Mouse (Mus musculus): ENCODE measurements around the gene Spg21. TPM values are rescaled to one million over a fixed set of nuclear protein-coding genes. Genes with fewer than 3 reads are reported as not detected.
A peak's percentile ranks its signal among the peaks of the same experiment; 100 is the strongest.

Gene Spg21
- polyA plus RNA-seq, 1 experiment from 2014 or later = 116 TPM

DNA sequence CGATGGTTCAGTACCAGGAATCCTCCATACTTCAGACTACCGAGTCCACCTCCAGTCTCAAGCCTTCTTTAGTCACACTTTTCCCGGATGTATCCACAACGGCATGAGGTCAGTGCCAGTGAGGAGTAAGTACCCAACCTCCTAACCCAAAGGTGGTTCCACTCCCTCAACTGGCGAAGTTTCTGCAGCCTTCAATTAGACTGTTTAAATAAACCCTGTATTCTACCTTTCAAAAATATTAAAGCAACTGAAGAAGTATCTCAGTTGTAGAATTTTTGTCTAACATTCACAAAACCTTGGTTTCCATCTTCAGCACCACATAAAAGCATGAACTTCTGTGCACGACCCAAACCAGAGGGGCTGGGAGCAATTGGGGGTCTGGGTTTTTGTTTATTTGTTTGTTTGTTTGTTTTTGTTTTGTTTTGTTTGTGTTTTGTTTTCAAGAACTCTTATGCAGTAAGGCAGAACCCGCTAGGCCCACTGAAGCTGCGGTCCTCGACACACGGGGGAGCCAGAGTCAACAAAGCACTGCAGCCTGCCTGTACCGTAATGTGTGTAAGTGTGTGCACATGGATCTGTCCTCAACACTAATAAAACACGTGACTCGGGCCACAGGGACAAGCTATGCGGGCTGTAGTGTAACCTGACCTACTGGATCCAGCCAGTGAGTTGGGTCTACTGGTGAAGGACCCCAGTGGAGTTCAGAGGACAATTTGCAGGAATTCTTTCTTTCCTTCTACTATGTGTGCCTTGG, 63.0 kb downstream of the Spg21 start:
- H3K27ac ChIP-seq (ENCODE audit: low read depth, low read length) = no peak overlapping the region
- WGBS = 25% methylated on average over 14 of the region's 14 CpGs

GRCm38 (mm10) chr9:65525445-65526195, 64.9 kb downstream of the Spg21 start:
- Histone ChIP-seq H3K9ac (ENCODE audit: low read depth, low read length) (no peak overlapping the region), H3K27ac (ENCODE audit: low read depth, low read length) (no peak overlapping the region), H3K9me3 (ENCODE audit: control insufficient read depth, low read length) (no peaks in the 10 kb centered on the region), H3K27me3 (ENCODE audit: control insufficient read depth, insufficient read depth, low read length) (no peaks in the 10 kb centered on the region), H3K4me1 (ENCODE audit: control insufficient read depth, insufficient read depth, low read length) (no peaks in the 10 kb centered on the region), H3K4me2 (replicated peaks; ENCODE audit: low read depth, low read length) (no peak overlapping the region), H3K4me3 (ENCODE audit: low read length) (no peak overlapping the region), H3K36me3 (ENCODE audit: control insufficient read depth, insufficient read depth, low read length) (no peaks in the 10 kb centered on the region)
- ATAC-seq (ENCODE audit: low FRiP score, low TSS enrichment) = no peak
- WGBS = 84% methylated on average over 10 of the region's 10 CpGs

More for the DNA sequence above, 63.0 kb downstream of the Spg21 start:
- no peaks in the 10 kb centered on the region for H3K36me3 ChIP-seq (ENCODE audit: control insufficient read depth, insufficient read depth, low read length)
- H3K4me1 ChIP-seq (ENCODE audit: control insufficient read depth, insufficient read depth, low read length) = no peaks in the 10 kb centered on the region
- no peak overlapping the region for H3K4me3 ChIP-seq (ENCODE audit: low read length)
- H3K9ac ChIP-seq (ENCODE audit: low read depth, low read length) = no peak overlapping the region
- no peaks in the 10 kb centered on the region for H3K9me3 ChIP-seq (ENCODE audit: control insufficient read depth, low read length)
- no peak overlapping the region for H3K4me2 ChIP-seq (replicated peaks; ENCODE audit: low read depth, low read length)
- no peaks in the 10 kb centered on the region for H3K27me3 ChIP-seq (ENCODE audit: control insufficient read depth, insufficient read depth, low read length)
- peak; percentile 83 for ATAC-seq (ENCODE audit: low FRiP score, low TSS enrichment)

- Histone ChIP-seq H3K27ac (ENCODE audit: low read depth, low read length) (no peak overlapping the region), H3K4me3 (ENCODE audit: low read length) (no peak overlapping the region), H3K4me1 (ENCODE audit: control insufficient read depth, insufficient read depth, low read length) (no peaks in the 10 kb centered on the region), H3K9ac (ENCODE audit: low read depth, low read length) (no peak overlapping the region), H3K4me2 (replicated peaks; ENCODE audit: low read depth, low read length) (no peak overlapping the region), H3K27me3 (ENCODE audit: control insufficient read depth, insufficient read depth, low read length) (no peaks in the 10 kb centered on the region), H3K9me3 (ENCODE audit: control insufficient read depth, low read length) (no peaks in the 10 kb centered on the region), H3K36me3 (ENCODE audit: control insufficient read depth, insufficient read depth, low read length) (no peaks in the 10 kb centered on the region)
- ATAC-seq (ENCODE audit: low FRiP score, low TSS enrichment) = no peak
- 76% methylated on average over 6 of the region's 6 CpGs for WGBS
Observed at GRCm38 (mm10) chr9:65528417-65529038, 67.8 kb downstream of the Spg21 start.

DNA sequence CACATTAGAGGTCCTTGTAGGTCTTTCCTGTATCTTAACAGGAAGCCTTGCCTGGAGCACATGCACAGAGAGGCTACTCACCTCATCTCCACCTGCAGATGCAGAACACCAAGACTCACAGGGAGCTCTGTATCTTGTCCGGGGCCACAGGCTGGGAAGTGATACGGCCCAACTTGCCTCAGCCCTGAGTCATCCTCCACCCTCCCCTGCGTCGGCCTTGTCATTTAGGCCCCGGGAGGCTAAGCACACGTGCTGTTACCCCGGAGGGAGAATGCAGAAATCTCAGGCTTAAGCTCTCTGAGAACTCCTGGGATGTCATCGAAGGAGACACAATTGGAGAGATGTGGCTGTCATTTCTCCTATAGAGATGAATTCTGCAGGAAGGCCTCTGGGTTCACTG, 68.9 kb downstream of the Spg21 start:
- Histone ChIP-seq H3K27ac (ENCODE audit: low read depth, low read length) (no peak overlapping the region), H3K9me3 (ENCODE audit: control insufficient read depth, low read length) (no peaks in the 10 kb centered on the region), H3K9ac (ENCODE audit: low read depth, low read length) (no peak overlapping the region), H3K4me3 (ENCODE audit: low read length) (no peak overlapping the region), H3K36me3 (ENCODE audit: control insufficient read depth, insufficient read depth, low read length) (no peaks in the 10 kb centered on the region), H3K4me2 (replicated peaks; ENCODE audit: low read depth, low read length) (no peak overlapping the region), H3K4me1 (ENCODE audit: control insufficient read depth, insufficient read depth, low read length) (no peaks in the 10 kb centered on the region), H3K27me3 (ENCODE audit: control insufficient read depth, insufficient read depth, low read length) (no peaks in the 10 kb centered on the region)
- no peak for ATAC-seq (ENCODE audit: low FRiP score, low TSS enrichment)
- WGBS = 75% methylated on average over 8 of the region's 8 CpGs

DNA sequence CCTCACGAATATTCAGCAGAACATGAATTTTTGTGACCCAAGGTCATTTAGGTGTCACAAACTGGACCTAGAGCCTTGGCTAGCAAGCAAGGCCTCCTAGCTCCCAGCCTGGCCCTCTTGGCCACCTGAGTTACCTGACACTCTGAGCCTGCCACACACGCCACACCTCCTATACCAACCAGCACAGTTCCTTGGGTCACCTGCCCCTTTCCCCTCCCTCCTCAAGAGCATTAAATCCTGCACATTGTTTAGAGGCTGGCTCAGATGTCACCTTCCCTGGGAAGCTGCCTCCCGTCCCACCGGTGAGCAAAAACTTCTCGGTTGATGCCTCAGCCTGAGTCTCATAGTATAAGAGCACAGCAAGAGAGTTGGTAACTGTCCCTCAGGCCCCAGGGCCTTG, 70.5 kb downstream of the Spg21 start:
- no peak overlapping the region for H3K4me2 ChIP-seq (replicated peaks; ENCODE audit: low read depth, low read length)
- no peak overlapping the region for H3K27ac ChIP-seq (ENCODE audit: low read depth, low read length)
- no peak overlapping the region for H3K4me3 ChIP-seq (ENCODE audit: low read length)
- no peaks in the 10 kb centered on the region for H3K36me3 ChIP-seq (ENCODE audit: control insufficient read depth, insufficient read depth, low read length)
- no peak for ATAC-seq (ENCODE audit: low FRiP score, low TSS enrichment)
- no peaks in the 10 kb centered on the region for H3K9me3 ChIP-seq (ENCODE audit: control insufficient read depth, low read length)
- no peaks in the 10 kb centered on the region for H3K27me3 ChIP-seq (ENCODE audit: control insufficient read depth, insufficient read depth, low read length)
- 60% methylated on average over 5 of the region's 5 CpGs for WGBS
- no peak overlapping the region for H3K9ac ChIP-seq (ENCODE audit: low read depth, low read length)
- no peaks in the 10 kb centered on the region for H3K4me1 ChIP-seq (ENCODE audit: control insufficient read depth, insufficient read depth, low read length)

DNA sequence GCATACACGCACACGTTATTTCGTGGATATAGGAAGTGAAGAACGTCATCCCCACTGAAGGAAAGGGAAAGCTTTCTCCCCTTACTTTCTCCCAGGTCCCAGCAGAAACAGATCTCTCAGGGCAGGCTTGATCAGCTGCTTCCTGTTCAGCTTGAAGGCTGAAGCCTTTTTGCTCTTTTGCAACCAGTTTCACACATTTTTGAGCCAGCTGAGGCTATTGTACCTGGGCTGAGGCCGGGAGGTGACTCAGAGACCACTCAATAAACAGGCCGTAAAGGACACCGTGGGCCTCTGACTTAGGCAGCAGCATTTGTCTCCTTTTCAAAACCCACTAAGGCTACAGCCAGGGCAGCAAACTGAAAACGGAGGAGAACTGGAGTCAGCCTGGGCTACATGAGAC, 72.2 kb downstream of the Spg21 start:
- H3K27ac ChIP-seq (ENCODE audit: low read depth, low read length) = no peak overlapping the region
- H3K4me2 ChIP-seq (replicated peaks; ENCODE audit: low read depth, low read length) = no peak overlapping the region
- no peaks in the 10 kb centered on the region for H3K4me1 ChIP-seq (ENCODE audit: control insufficient read depth, insufficient read depth, low read length)
- no peaks in the 10 kb centered on the region for H3K9me3 ChIP-seq (ENCODE audit: control insufficient read depth, low read length)
- no peak overlapping the region for H3K4me3 ChIP-seq (ENCODE audit: low read length)
- ATAC-seq (ENCODE audit: low FRiP score, low TSS enrichment) = no peak
- H3K9ac ChIP-seq (ENCODE audit: low read depth, low read length) = no peak overlapping the region
- no peaks in the 10 kb centered on the region for H3K27me3 ChIP-seq (ENCODE audit: control insufficient read depth, insufficient read depth, low read length)
- H3K36me3 ChIP-seq (ENCODE audit: control insufficient read depth, insufficient read depth, low read length) = no peaks in the 10 kb centered on the region
- WGBS = 56% methylated on average over 8 of the region's 8 CpGs

GRCm38 (mm10) chr9:65534111-65534510, 73.4 kb downstream of the Spg21 start:
- no peak for ATAC-seq (ENCODE audit: low FRiP score, low TSS enrichment)
- no peak overlapping the region for H3K4me3 ChIP-seq (ENCODE audit: low read length)
- H3K27me3 ChIP-seq (ENCODE audit: control insufficient read depth, insufficient read depth, low read length) = no peaks in the 10 kb centered on the region
- H3K4me2 ChIP-seq (replicated peaks; ENCODE audit: low read depth, low read length) = no peak overlapping the region
- H3K4me1 ChIP-seq (ENCODE audit: control insufficient read depth, insufficient read depth, low read length) = no peaks in the 10 kb centered on the region
- no peaks in the 10 kb centered on the region for H3K36me3 ChIP-seq (ENCODE audit: control insufficient read depth, insufficient read depth, low read length)
- H3K9ac ChIP-seq (ENCODE audit: low read depth, low read length) = no peak overlapping the region
- H3K9me3 ChIP-seq (ENCODE audit: control insufficient read depth, low read length) = no peaks in the 10 kb centered on the region
- H3K27ac ChIP-seq (ENCODE audit: low read depth, low read length) = no peak overlapping the region
- 88% methylated on average over 3 of the region's 3 CpGs for WGBS

GRCm38 (mm10) chr9:65535191-65535722, 74.5 kb downstream of the Spg21 start:
- Histone ChIP-seq H3K9me3 (ENCODE audit: control insufficient read depth, low read length) (no peaks in the 10 kb centered on the region), H3K4me2 (replicated peaks; ENCODE audit: low read depth, low read length) (no peak overlapping the region), H3K27ac (ENCODE audit: low read depth, low read length) (no peak overlapping the region), H3K4me1 (ENCODE audit: control insufficient read depth, insufficient read depth, low read length) (no peaks in the 10 kb centered on the region), H3K36me3 (ENCODE audit: control insufficient read depth, insufficient read depth, low read length) (no peaks in the 10 kb centered on the region), H3K9ac (ENCODE audit: low read depth, low read length) (no peak overlapping the region), H3K4me3 (ENCODE audit: low read length) (no peak overlapping the region), H3K27me3 (ENCODE audit: control insufficient read depth, insufficient read depth, low read length) (no peaks in the 10 kb centered on the region)
- 50% methylated on average over 3 of the region's 3 CpGs for WGBS
- no peak for ATAC-seq (ENCODE audit: low FRiP score, low TSS enrichment)
